ENCODE assay signal across 30 mouse cellular contexts in the genomic region with DNA sequence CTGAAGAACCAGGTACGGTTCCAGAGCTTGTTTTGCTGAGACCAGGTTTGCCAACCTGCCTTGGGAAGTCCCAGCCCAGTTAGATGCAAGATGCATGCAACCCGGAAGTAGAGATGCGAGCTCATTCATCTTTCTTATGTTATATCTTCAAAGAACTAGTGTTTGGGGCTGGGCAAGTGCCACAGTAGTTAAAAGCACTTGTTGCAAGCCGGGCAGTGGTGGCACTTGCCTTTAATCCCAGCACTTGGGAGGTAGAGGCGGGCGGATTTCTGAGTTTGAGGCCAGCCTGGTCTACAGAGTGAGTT. TPM values are rescaled to one million over a fixed set of nuclear protein-coding genes. Genes with fewer than 3 reads are reported as not detected.
DNase-seq lines count a peak whose midpoint lies in the region; ATAC-seq and TF ChIP-seq lines count a peak whose summit lies in the region.
"Had no signal": no experiment of that assay in that cellular context is flagged by ENCODE, and none has a peak within 500 bp of the region (broad histone marks: within the 10 kb centered on the region; RNA-seq: fewer than 3 reads in every experiment).

No protein-coding gene starts in this region.

- H3K4me1 ChIP-seq in heart, embryonic 10.5 days: peaks cover 4% of the 10 kb centered on the region
- H3K4me1 ChIP-seq in thymus, adult 2 months (replicated peaks; ENCODE audit: control insufficient read depth, insufficient read depth, low read length): peaks cover 42% of the 10 kb centered on the region
- H3K4me1 ChIP-seq: forebrain, embryonic 10.5 days; forebrain, embryonic 13.5 days; heart, embryonic 13.5 days; hindbrain, embryonic 15.5 days had no signal

- DNase-seq in CD4-positive helper T cell, adult 2 months (ENCODE audit: low read depth, low spot score): peak; percentile 76
- DNase-seq in induced T-regulatory cell, adult 2 months (ENCODE audit: low read depth): peak; percentile 71
- DNase-seq in embryo, embryonic 10.5 days (ENCODE audit: low spot score): no peak
- DNase-seq in heart, embryonic 10.5 days (ENCODE audit: low spot score): no peak
- no peak for DNase-seq in thymus, adult 2 months
- DNase-seq: adrenal gland, adult 8-10 months; adrenal gland, postnatal 25 days; B cell, adult 2 months; cerebellum, adult 11-12 months; cerebellum, adult 8-10 months; cerebellum, postnatal 10 days; cerebellum, postnatal 36 days; gastrocnemius, postnatal 14 days; heart, adult 18-20 months; heart, postnatal 14 days; heart, postnatal 4 days; kidney, adult 11 months; kidney, adult 8-10 months had no signal

- H3K36me3 ChIP-seq in heart, embryonic 10.5 days: no peaks in the 10 kb centered on the region
- H3K36me3 ChIP-seq in thymus, adult 2 months (ENCODE audit: control insufficient read depth, insufficient read depth, low read length): no peaks in the 10 kb centered on the region
- H3K36me3 ChIP-seq: forebrain, embryonic 10.5 days; heart, embryonic 13.5 days; hindbrain, embryonic 15.5 days had no signal

- TF ChIP-seq POLR2A in thymus, adult 2 months (IDR thresholded peaks at IDR 0.05; ENCODE audit: control insufficient read depth, extremely low read depth, insufficient read depth, low read length, poor library complexity): no peak

- H3K4me3 ChIP-seq in heart, embryonic 10.5 days: no peak overlapping the region
- H3K4me3 ChIP-seq in thymus, adult 2 months (ENCODE audit: control insufficient read depth, insufficient read depth, low read length): no peak overlapping the region
- H3K4me3 ChIP-seq: forebrain, embryonic 10.5 days; forebrain, embryonic 13.5 days; heart, embryonic 13.5 days; hindbrain, embryonic 15.5 days had no signal

- no peak for TF ChIP-seq CTCF in thymus, adult 2 months (IDR thresholded peaks at IDR 0.05; ENCODE audit: borderline replicate concordance, control insufficient read depth, extremely low read depth, insufficient read depth, low read length, poor library complexity)

- H3K9me3 ChIP-seq in heart, embryonic 10.5 days: no peaks in the 10 kb centered on the region
- H3K9me3 ChIP-seq: forebrain, embryonic 10.5 days; forebrain, embryonic 13.5 days; heart, embryonic 13.5 days; hindbrain, embryonic 15.5 days had no signal

- peak; percentile 31 for ATAC-seq in CD4-positive, CD25-positive, alpha-beta regulatory T cell, adult 4 months
- ATAC-seq: activated CD4-positive, CD25-positive, alpha-beta regulatory T cell, adult 4 months; forebrain, embryonic 13.5 days; forebrain, embryonic 16.5 days had no signal

- no peaks in the 10 kb centered on the region for H3K27me3 ChIP-seq in heart, embryonic 10.5 days (ENCODE audit: insufficient read depth, poor library complexity, severe bottlenecking)
- H3K27me3 ChIP-seq in thymus, adult 2 months (ENCODE audit: control insufficient read depth, insufficient read depth, low read length): no peaks in the 10 kb centered on the region
- H3K27me3 ChIP-seq: forebrain, embryonic 13.5 days; heart, embryonic 13.5 days had no signal

- no peak overlapping the region for H3K27ac ChIP-seq in heart, embryonic 10.5 days
- H3K27ac ChIP-seq in thymus, adult 2 months (ENCODE audit: control insufficient read depth, insufficient read depth, low read length): no peak overlapping the region
- H3K27ac ChIP-seq: forebrain, embryonic 10.5 days; forebrain, embryonic 13.5 days; heart, embryonic 13.5 days; hindbrain, embryonic 15.5 days had no signal

- WGBS in heart, embryonic 10.5 days: 83% methylated on average over 6 of the region's 6 CpGs
- 79% methylated on average over 6 of the region's 6 CpGs for WGBS in thymus, adult 2 months

RNA-seq across cellular contexts. Expression of a gene that starts 3.7 kb away (rescaled TPM):
- polyA plus RNA-seq in CD4-positive, CD25-positive, alpha-beta regulatory T cell, adult 4 months (2017; shearing (Covaris generic)): 1,000 to 10,000 TPM; 2,918 to 3,094 TPM
- 1.7 and 4.2 TPM in 2 replicates for polyA plus RNA-seq in heart, embryonic 10.5 days (2016; fragmentation: Nextera tagmentation; extraction: Ambion mirVana)
- 355 and 480 TPM in 2 replicates for polyA plus RNA-seq in thymus, adult 2 months (2012; rRNA removed)

RNA-seq across cellular contexts. Expression of a gene that starts 11.2 kb away (rescaled TPM):
- polyA plus RNA-seq in CD4-positive, CD25-positive, alpha-beta regulatory T cell, adult 4 months (2017; shearing (Covaris generic)): 10 to 100 TPM; 31.2 to 54.2 TPM
- 2.6 and 2.9 TPM in 2 replicates for polyA plus RNA-seq in heart, embryonic 10.5 days (2016; fragmentation: Nextera tagmentation; extraction: Ambion mirVana)
- 91.3 and 120 TPM in 2 replicates for polyA plus RNA-seq in thymus, adult 2 months (2012; rRNA removed)

RNA-seq across cellular contexts. Expression of a gene that starts 30.6 kb away (rescaled TPM):
- 10 to 100 TPM; 20.9 to 28.2 TPM for polyA plus RNA-seq in CD4-positive, CD25-positive, alpha-beta regulatory T cell, adult 4 months (2017; shearing (Covaris generic))
- 0.78 and 2.7 TPM in 2 replicates for polyA plus RNA-seq in heart, embryonic 10.5 days (2016; fragmentation: Nextera tagmentation; extraction: Ambion mirVana)
- polyA plus RNA-seq in thymus, adult 2 months (2012; rRNA removed): 4.4 and 5.7 TPM in 2 replicates
- polyA plus RNA-seq: heart, embryonic 13.5 days had no signal

RNA-seq across cellular contexts. Expression of a gene that starts 37.4 kb away (rescaled TPM):
- polyA plus RNA-seq in CD4-positive, CD25-positive, alpha-beta regulatory T cell, adult 4 months (2017; shearing (Covaris generic)): 1,000 to 10,000 TPM in 1 of 2 experiments, 100 to 1,000 TPM in 1; 977 to 1,004 TPM
- 188 and 243 TPM in 2 replicates for polyA plus RNA-seq in heart, embryonic 10.5 days (2016; fragmentation: Nextera tagmentation; extraction: Ambion mirVana)
- 1,368 and 1,549 TPM in 2 replicates for polyA plus RNA-seq in thymus, adult 2 months (2012; rRNA removed)

RNA-seq across cellular contexts. Expression of a gene that starts 37.5 kb away (rescaled TPM):
- 1 to 10 TPM in 1 of 2 experiments, under 1 TPM in 1; 0.85 to 1.3 TPM for polyA plus RNA-seq in CD4-positive, CD25-positive, alpha-beta regulatory T cell, adult 4 months (2017; shearing (Covaris generic))
- not detected in 2 replicates for polyA plus RNA-seq in heart, embryonic 10.5 days (2016; fragmentation: Nextera tagmentation; extraction: Ambion mirVana)
- 4.9 and 5.3 TPM in 2 replicates for polyA plus RNA-seq in thymus, adult 2 months (2012; rRNA removed)
- polyA plus RNA-seq: brain, embryonic 14.5 days; cortical plate, adult 2 months; embryonic facial prominence, embryonic 11.5 days; embryonic facial prominence, embryonic 14.5 days; forebrain, embryonic 10.5 days; forebrain, embryonic 13.5 days; forebrain, embryonic 16.5 days; heart, embryonic 13.5 days; hindbrain, embryonic 11.5 days; hindbrain, embryonic 15.5 days had no signal

Comparison
In these comparisons a context has a peak if more than half of its experiments do, and no peak if none do; other contexts are left out.
1. DNase-seq: peak in CD4-positive helper T cell, adult 2 months (single experiment) and induced T-regulatory cell, adult 2 months (single experiment); none in embryo, embryonic 10.5 days (single experiment), heart, embryonic 10.5 days (single experiment) and thymus, adult 2 months (single experiment).
2. RNA of a gene that starts 3.7 kb away (polyA plus RNA-seq): 2,918 to 3,094 TPM in CD4-positive, CD25-positive, alpha-beta regulatory T cell, adult 4 months and 355 to 480 TPM in thymus, adult 2 months; 1.7 to 4.2 TPM in heart, embryonic 10.5 days; every median in the first group is over 10 times any median in the second.